Mouse (Mus musculus): ENCODE measurements around the gene Sox18. TPM values are rescaled to one million over a fixed set of nuclear protein-coding genes. Genes with fewer than 3 reads are reported as not detected.

Gene Sox18
- 20.3 and 20.6 TPM in 2 replicates for polyA plus RNA-seq (2016; fragmentation: Nextera tagmentation; extraction: Ambion mirVana)

- Histone ChIP-seq H3K36me3 (no peaks in the 10 kb centered on the region), H3K4me3 (peak within 1 kb of the TSS; percentile 25), H3K9ac (peak within 1 kb of the TSS; percentile 34; the same call in 1 of the 2 replicates), H3K4me2 (replicated peaks) (peak within 1 kb of the TSS; percentile 63), H3K27ac (no peak within 1 kb of the TSS), H3K27me3 (replicated peaks) (peaks cover 65% of the 10 kb centered on the region), H3K4me1 (peaks cover 33% of the 10 kb centered on the region), H3K9me3 (no peaks in the 10 kb centered on the region)
- under 1% methylated on average over 43 of the region's 43 CpGs for WGBS
- ATAC-seq (ENCODE audit: low FRiP score, low read depth), result no peak
Measured at GRCm38 (mm10) chr2:181671326-181671725, at the start of gene Sox18. Gene Sox18 (minus strand): TSS chr2:181671640.

GRCm38 (mm10) chr2:181721200-181721599 is 49.8 kb upstream of the Sox18 start:
- Histone ChIP-seq H3K9ac (no peak overlapping the region), H3K9me3 (no peaks in the 10 kb centered on the region), H3K27me3 (replicated peaks) (no peaks in the 10 kb centered on the region), H3K27ac (no peak overlapping the region), H3K4me3 (no peak overlapping the region), H3K36me3 (peaks cover 4% of the 10 kb centered on the region; the same call in 1 of the 2 replicates), H3K4me1 (no peaks in the 10 kb centered on the region; the same call in 1 of the 2 replicates), H3K4me2 (replicated peaks) (no peak overlapping the region)
- ATAC-seq (ENCODE audit: low FRiP score, low read depth), result no peak

- H3K9ac ChIP-seq, result no peak overlapping the region
- peaks cover 4% of the 10 kb centered on the region; the same call in 1 of the 2 replicates for H3K36me3 ChIP-seq
- H3K9me3 ChIP-seq, result no peaks in the 10 kb centered on the region
- ATAC-seq (ENCODE audit: low FRiP score, low read depth), result no peak
- H3K27ac ChIP-seq, result no peak overlapping the region
- H3K27me3 ChIP-seq (replicated peaks), result no peaks in the 10 kb centered on the region
- whole genome bisulfite sequencing, result 43% methylated on average over 3 of the region's 3 CpGs
- H3K4me1 ChIP-seq, result no peaks in the 10 kb centered on the region; the same call in 1 of the 2 replicates
- H3K4me2 ChIP-seq (replicated peaks), result no peak overlapping the region
- no peak overlapping the region for H3K4me3 ChIP-seq
Measured at GRCm38 (mm10) chr2:181720061-181720460, 48.6 kb upstream of the Sox18 start.

GRCm38 (mm10) chr2:181716991-181717390 is 45.6 kb upstream of the Sox18 start:
- Histone ChIP-seq H3K4me1 (peaks cover 9% of the 10 kb centered on the region), H3K9ac (no peak overlapping the region), H3K9me3 (no peaks in the 10 kb centered on the region), H3K27me3 (replicated peaks) (no peaks in the 10 kb centered on the region), H3K36me3 (peaks cover 4% of the 10 kb centered on the region; the same call in 1 of the 2 replicates), H3K4me3 (no peak overlapping the region), H3K27ac (no peak overlapping the region), H3K4me2 (replicated peaks) (peak overlapping the region; percentile 58)
- ATAC-seq (ENCODE audit: low FRiP score, low read depth), result no peak
- WGBS, result 73% methylated on average over 3 of the region's 3 CpGs

GRCm38 (mm10) chr2:181715382-181715781 is 43.9 kb upstream of the Sox18 start:
- Histone ChIP-seq H3K9me3 (no peaks in the 10 kb centered on the region), H3K27me3 (replicated peaks) (no peaks in the 10 kb centered on the region), H3K36me3 (peaks cover 4% of the 10 kb centered on the region; the same call in 1 of the 2 replicates), H3K4me3 (peak overlapping the region; percentile 43), H3K4me1 (peaks cover 9% of the 10 kb centered on the region), H3K27ac (peak overlapping the region; percentile 47; the same call in 1 of the 2 replicates), H3K4me2 (replicated peaks) (peak overlapping the region; percentile 58), H3K9ac (peak overlapping the region; percentile 62)
- WGBS, result 83% methylated on average over 3 of the region's 3 CpGs
- ATAC-seq (ENCODE audit: low FRiP score, low read depth), result peak; percentile 14; the same call in 1 of the 2 replicates

GRCm38 (mm10) chr2:181714903-181715326 is 43.5 kb upstream of the Sox18 start, which contains the start of gene Oprl1:
Gene Oprl1 (plus strand): TSS chr2:181715016.
- no peaks in the 10 kb centered on the region for H3K27me3 ChIP-seq (replicated peaks)
- H3K27ac ChIP-seq, result peak within 1 kb of the TSS; percentile 47
- H3K4me2 ChIP-seq (replicated peaks), result peak within 1 kb of the TSS; percentile 58
- H3K9ac ChIP-seq, result peak within 1 kb of the TSS; percentile 62
- no peaks in the 10 kb centered on the region for H3K9me3 ChIP-seq
- peak within 1 kb of the TSS; percentile 43 for H3K4me3 ChIP-seq
- 0 out of 2 replicates have a peak, but pooled peaks cover 4% of the 10 kb centered on the region for H3K36me3 ChIP-seq
- WGBS, result 3% methylated on average over 7 of the region's 7 CpGs
- peak; percentile 43; the same call in 1 of the 2 replicates for ATAC-seq (ENCODE audit: low FRiP score, low read depth)
- H3K4me1 ChIP-seq, result peaks cover 9% of the 10 kb centered on the region

- Histone ChIP-seq H3K27me3 (replicated peaks) (no peaks in the 10 kb centered on the region), H3K27ac (no peak overlapping the region), H3K4me2 (replicated peaks) (peak overlapping the region; percentile 58), H3K4me1 (peaks cover 9% of the 10 kb centered on the region), H3K36me3 (no peaks in the 10 kb centered on the region), H3K4me3 (no peak overlapping the region), H3K9ac (no peak overlapping the region), H3K9me3 (no peaks in the 10 kb centered on the region)
- 49% methylated on average over 1 of the region's 1 CpGs for WGBS
- ATAC-seq (ENCODE audit: low FRiP score, low read depth), result peak; percentile 38
Measured at GRCm38 (mm10) chr2:181713749-181714148, 42.3 kb upstream of the Sox18 start.

- no peak for ATAC-seq (ENCODE audit: low FRiP score, low read depth)
- Histone ChIP-seq H3K4me2 (replicated peaks) (no peak overlapping the region), H3K4me3 (no peak overlapping the region), H3K36me3 (no peaks in the 10 kb centered on the region), H3K4me1 (no peaks in the 10 kb centered on the region), H3K9ac (no peak overlapping the region), H3K9me3 (no peaks in the 10 kb centered on the region), H3K27me3 (replicated peaks) (no peaks in the 10 kb centered on the region), H3K27ac (no peak overlapping the region)
- 45% methylated on average over 4 of the region's 4 CpGs for WGBS
Measured at GRCm38 (mm10) chr2:181706668-181707067, 35.2 kb upstream of the Sox18 start.

- Histone ChIP-seq H3K9me3 (no peaks in the 10 kb centered on the region), H3K9ac (no peak within 1 kb of the TSS), H3K36me3 (no peaks in the 10 kb centered on the region), H3K27me3 (replicated peaks) (no peaks in the 10 kb centered on the region), H3K4me2 (replicated peaks) (no peak within 1 kb of the TSS), H3K4me1 (peaks cover 5% of the 10 kb centered on the region; the same call in 1 of the 2 replicates), H3K27ac (no peak within 1 kb of the TSS), H3K4me3 (no peak within 1 kb of the TSS)
- WGBS, result 38% methylated on average over 5 of the region's 5 CpGs
- no peak for ATAC-seq (ENCODE audit: low FRiP score, low read depth)
Measured at GRCm38 (mm10) chr2:181698241-181698640, 26.8 kb upstream of the Sox18 start, which contains the start of gene Lkaaear1. Gene Lkaaear1 (minus strand): TSS chr2:181698442.

GRCm38 (mm10) chr2:181696801-181697420 is 25.5 kb upstream of the Sox18 start:
- Histone ChIP-seq H3K4me2 (replicated peaks) (no peak overlapping the region), H3K9ac (no peak overlapping the region), H3K4me1 (peaks cover 13% of the 10 kb centered on the region), H3K27me3 (replicated peaks) (no peaks in the 10 kb centered on the region), H3K9me3 (no peaks in the 10 kb centered on the region), H3K27ac (no peak overlapping the region), H3K4me3 (no peak overlapping the region), H3K36me3 (no peaks in the 10 kb centered on the region)
- ATAC-seq (ENCODE audit: low FRiP score, low read depth), result no peak
- WGBS, result 70% methylated on average over 33 of the region's 33 CpGs

GRCm38 (mm10) chr2:181695776-181696175 is 24.3 kb upstream of the Sox18 start:
- H3K36me3 ChIP-seq, result no peaks in the 10 kb centered on the region
- H3K9ac ChIP-seq, result no peak overlapping the region
- H3K4me1 ChIP-seq, result peaks cover 13% of the 10 kb centered on the region
- WGBS, result 67% methylated on average over 1 of the region's 1 CpGs
- H3K9me3 ChIP-seq, result no peaks in the 10 kb centered on the region
- no peak for ATAC-seq (ENCODE audit: low FRiP score, low read depth)
- no peak overlapping the region for H3K4me3 ChIP-seq
- H3K4me2 ChIP-seq (replicated peaks), result no peak overlapping the region
- H3K27ac ChIP-seq, result no peak overlapping the region
- no peaks in the 10 kb centered on the region for H3K27me3 ChIP-seq (replicated peaks)

GRCm38 (mm10) chr2:181694581-181694980 is 23.1 kb upstream of the Sox18 start:
- Histone ChIP-seq H3K36me3 (0 out of 2 replicates have a peak, but pooled peaks cover 1% of the 10 kb centered on the region), H3K4me1 (peaks cover 13% of the 10 kb centered on the region), H3K9me3 (no peaks in the 10 kb centered on the region), H3K4me2 (replicated peaks) (no peak overlapping the region), H3K27ac (no peak overlapping the region), H3K9ac (no peak overlapping the region), H3K27me3 (replicated peaks) (no peaks in the 10 kb centered on the region), H3K4me3 (peak overlapping the region; percentile 61; the same call in 1 of the 2 replicates)
- ATAC-seq (ENCODE audit: low FRiP score, low read depth), result no peak
- 85% methylated on average over 3 of the region's 3 CpGs for WGBS

All from neural tube, embryonic 12.5 days (tissue).